Mouse (Mus musculus): ENCODE measurements around the gene Fbxw4. TPM values are rescaled to one million over a fixed set of nuclear protein-coding genes. Genes with fewer than 3 reads are reported as not detected.
"Not testable (repeated sequence)": the region's sequence is repeated elsewhere in the genome, so short reads cannot be mapped to it uniquely, and the experiment has no call there.

Fbxw4 gene
- total RNA-seq, 1 experiment from 2014 or later: 39.4 TPM

DNA sequence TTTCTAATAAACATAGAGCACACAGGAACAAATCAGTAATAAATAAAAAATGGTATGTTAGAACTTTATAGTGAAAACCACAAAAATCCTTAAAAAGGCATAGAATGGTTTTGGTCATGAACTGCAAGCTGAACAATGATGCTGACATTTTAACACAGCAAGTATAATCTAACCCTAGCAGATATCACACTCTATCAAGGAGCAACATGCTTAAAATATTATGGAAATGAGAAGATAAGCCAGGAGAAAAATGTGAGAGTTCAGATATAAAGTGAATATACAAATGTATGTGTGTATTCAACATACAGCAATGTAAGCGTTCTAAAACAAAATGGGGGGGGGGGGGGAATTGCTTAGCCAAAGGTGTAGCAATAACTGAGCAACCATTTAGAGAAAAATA, 2.3 kb downstream of the Fbxw4 start:
- no peak for ATAC-seq (replicated peaks; ENCODE audit: low read depth, poor library complexity, severe bottlenecking)

DNA sequence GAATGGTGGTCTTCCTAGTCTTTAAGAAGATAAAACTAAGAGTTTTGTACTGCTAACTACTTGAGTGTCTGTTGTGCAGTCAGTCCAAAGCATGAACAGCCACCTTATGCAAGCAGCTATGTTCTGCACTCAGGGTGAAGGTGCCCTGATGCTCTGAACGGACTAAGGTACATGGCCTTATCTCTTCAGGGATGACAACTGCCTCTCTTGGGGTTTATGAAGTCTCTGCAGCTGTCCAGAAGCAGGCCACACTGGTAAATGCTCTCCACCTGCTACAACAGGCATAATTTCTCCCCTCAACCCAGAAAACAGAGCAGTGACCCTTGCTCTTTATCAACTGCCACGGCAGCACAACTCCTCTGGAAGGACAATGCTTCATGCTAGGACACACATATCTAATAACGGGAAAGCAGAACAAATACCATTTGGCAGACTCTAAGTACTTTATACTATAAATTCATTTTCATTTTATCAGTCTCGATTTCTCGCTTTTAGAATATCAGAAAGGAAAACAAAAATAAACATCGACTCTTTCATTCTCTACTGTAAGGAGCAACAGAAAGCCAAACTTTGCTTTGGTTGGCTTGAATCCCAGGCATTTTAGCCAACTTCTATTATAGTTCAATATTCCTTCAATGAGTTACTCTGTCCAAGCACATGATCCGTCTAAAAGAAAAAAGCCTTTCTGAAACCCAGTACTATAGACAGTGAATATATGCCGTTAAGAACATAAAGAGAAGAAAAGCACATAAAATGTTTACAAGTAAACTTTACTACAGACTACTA, 3.1 kb downstream of the Fbxw4 start:
- no peak for ATAC-seq (replicated peaks; ENCODE audit: low read depth, poor library complexity, severe bottlenecking)

- ATAC-seq (replicated peaks; ENCODE audit: low read depth, poor library complexity, severe bottlenecking): no peak
Observed at GRCm38 (mm10) chr19:45655870-45656269, 4.2 kb downstream of the Fbxw4 start.

- no peak for ATAC-seq (replicated peaks; ENCODE audit: low read depth, poor library complexity, severe bottlenecking)
Observed at GRCm38 (mm10) chr19:45653986-45654385, 6.1 kb downstream of the Fbxw4 start.

DNA sequence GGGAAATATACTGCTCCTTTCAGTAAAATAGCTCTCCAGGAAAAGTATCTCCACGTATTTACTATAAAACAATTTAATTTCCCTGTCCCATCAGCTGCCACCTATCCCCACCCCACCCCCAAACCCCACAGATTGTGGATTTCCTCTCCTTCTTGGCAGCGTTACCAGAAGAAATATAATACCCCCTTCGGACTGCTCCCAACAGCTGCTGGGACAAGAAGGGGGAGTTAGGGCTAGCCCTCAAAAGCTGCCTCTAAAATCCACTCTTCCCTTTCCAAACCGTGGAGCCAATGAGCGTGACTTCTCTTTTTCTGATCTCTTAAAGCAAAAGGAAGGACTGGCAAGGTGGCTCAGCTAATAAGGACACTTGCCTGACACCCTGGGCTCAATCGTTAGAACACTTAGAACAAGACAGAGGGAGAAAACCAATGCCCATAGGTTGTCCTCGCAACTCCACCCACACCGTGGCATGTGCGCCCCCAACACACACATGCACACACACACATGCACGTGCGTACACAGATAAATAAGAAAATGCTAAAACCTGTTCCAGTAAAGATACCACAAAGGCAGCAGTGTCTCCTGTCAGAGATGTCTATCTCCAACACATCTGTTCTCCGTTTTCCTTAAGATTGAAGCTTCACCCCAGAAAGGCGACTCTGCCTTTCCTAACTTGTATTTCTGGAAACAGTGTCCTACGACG, 7.7 kb downstream of the Fbxw4 start:
- peak; percentile 82 for ATAC-seq (replicated peaks; ENCODE audit: low read depth, poor library complexity, severe bottlenecking)

GRCm38 (mm10) chr19:45651524-45651923, 8.6 kb downstream of the Fbxw4 start:
- ATAC-seq (replicated peaks; ENCODE audit: low read depth, poor library complexity, severe bottlenecking): no peak

- ATAC-seq (replicated peaks; ENCODE audit: low read depth, poor library complexity, severe bottlenecking): no peak
Observed at GRCm38 (mm10) chr19:45649776-45650175, 10.3 kb downstream of the Fbxw4 start.

DNA sequence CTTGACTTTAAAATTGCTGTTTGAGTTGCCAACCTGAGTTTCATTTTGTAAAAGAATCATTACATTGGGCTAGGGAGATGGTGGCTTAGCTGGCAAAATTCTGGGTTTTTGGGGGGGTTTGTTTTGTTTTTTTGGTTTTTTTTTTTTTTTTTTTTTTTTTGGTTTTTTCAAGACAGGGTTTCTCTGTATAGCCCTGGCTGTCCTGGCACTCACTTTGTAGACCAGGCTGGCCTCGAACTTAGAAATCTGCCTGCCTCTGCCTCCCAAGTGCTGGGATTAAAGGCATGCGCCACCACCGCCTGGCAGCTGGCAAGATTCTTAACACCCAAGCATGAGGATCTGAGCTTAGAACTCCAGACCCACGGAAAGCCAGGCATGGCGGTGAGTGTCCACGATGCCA, 11.6 kb downstream of the Fbxw4 start:
- not testable (repeated sequence) for ATAC-seq (replicated peaks; ENCODE audit: low read depth, poor library complexity, severe bottlenecking)

GRCm38 (mm10) chr19:45646866-45647265, 13.2 kb downstream of the Fbxw4 start:
- ATAC-seq (replicated peaks; ENCODE audit: low read depth, poor library complexity, severe bottlenecking): no peak

DNA sequence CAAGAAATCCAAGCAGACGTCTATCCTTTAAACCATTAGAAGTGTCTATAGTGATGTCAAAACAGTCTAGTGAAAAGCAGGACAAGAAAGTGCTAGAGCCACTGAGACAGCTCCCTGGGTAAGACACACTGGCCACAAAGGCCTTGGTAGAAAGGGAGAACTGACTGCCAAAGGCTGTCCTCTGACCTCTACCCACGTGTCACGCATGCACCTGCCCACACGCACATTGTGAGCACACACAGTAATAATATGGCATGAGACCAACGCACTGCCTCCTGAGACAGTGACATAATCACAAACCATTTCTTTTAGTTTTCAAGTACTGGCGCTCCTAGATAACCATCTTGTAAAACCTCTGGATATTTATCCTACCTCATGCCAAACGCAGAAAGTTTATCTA, 19.4 kb downstream of the Fbxw4 start:
- no peak for ATAC-seq (replicated peaks; ENCODE audit: low read depth, poor library complexity, severe bottlenecking)

GRCm38 (mm10) chr19:45635960-45636359, 24.2 kb downstream of the Fbxw4 start:
- ATAC-seq (replicated peaks; ENCODE audit: low read depth, poor library complexity, severe bottlenecking): no peak

DNA sequence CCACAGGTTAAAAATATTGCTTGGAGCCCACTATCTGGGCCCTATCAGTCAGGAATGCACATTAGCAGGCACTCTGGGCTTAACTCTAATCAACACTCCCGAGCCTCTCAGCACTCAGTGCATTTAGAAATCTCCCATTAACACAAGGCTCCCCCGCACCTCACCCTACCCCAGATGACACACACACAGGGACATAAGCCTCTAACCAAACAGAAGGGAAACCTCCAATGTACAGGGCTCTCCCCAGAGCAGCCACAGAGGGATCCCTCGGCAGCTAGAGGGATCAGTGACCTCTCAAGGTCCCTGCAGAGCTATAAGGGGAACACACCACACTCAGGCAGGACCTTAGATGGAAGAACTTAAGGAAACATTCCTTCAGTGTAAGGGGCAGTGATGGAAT, 28.5 kb downstream of the Fbxw4 start:
- ATAC-seq (replicated peaks; ENCODE audit: low read depth, poor library complexity, severe bottlenecking): no peak

- peak; percentile 95 for ATAC-seq (replicated peaks; ENCODE audit: low read depth, poor library complexity, severe bottlenecking)
Observed at GRCm38 (mm10) chr19:45630953-45631352, 29.2 kb downstream of the Fbxw4 start.

GRCm38 (mm10) chr19:45629219-45629618, 30.9 kb downstream of the Fbxw4 start:
- ATAC-seq (replicated peaks; ENCODE audit: low read depth, poor library complexity, severe bottlenecking): 0 out of 2 replicates have a peak, but pooled peaks have one; percentile 50

GRCm38 (mm10) chr19:45628649-45629048, 31.5 kb downstream of the Fbxw4 start:
- no peak for ATAC-seq (replicated peaks; ENCODE audit: low read depth, poor library complexity, severe bottlenecking)

- no peak for ATAC-seq (replicated peaks; ENCODE audit: low read depth, poor library complexity, severe bottlenecking)
Observed at GRCm38 (mm10) chr19:45627036-45627435, 33.1 kb downstream of the Fbxw4 start.

- no peak for ATAC-seq (replicated peaks; ENCODE audit: low read depth, poor library complexity, severe bottlenecking)
Observed at GRCm38 (mm10) chr19:45623710-45624109, 36.4 kb downstream of the Fbxw4 start.

DNA sequence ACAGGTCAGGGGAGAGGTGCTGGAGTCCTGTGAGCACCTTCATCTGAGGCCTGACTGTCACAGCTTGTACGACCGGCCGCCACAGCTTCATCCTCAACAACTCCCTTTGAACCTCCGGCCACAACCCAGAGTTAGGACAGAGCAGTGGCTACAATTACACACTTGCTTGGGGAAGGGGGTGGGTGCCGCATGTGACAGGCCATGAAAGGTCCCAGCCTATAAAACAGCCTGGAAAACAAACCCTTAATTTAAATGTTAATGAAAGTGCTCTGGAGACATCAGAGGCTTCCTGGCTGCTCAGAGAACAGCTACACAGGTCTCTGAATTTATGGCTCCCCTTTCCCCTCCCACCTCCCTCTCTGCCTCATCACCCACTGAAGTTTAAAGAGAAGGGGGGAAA, 38.0 kb downstream of the Fbxw4 start:
- ATAC-seq (replicated peaks; ENCODE audit: low read depth, poor library complexity, severe bottlenecking): no peak

- no peak for ATAC-seq (replicated peaks; ENCODE audit: low read depth, poor library complexity, severe bottlenecking)
Observed at GRCm38 (mm10) chr19:45621061-45621460, 39.1 kb downstream of the Fbxw4 start.

- no peak for ATAC-seq (replicated peaks; ENCODE audit: low read depth, poor library complexity, severe bottlenecking)
Observed at GRCm38 (mm10) chr19:45619744-45620501, 40.2 kb downstream of the Fbxw4 start.

- ATAC-seq (replicated peaks; ENCODE audit: low read depth, poor library complexity, severe bottlenecking): no peak
Observed at GRCm38 (mm10) chr19:45618184-45618583, 41.9 kb downstream of the Fbxw4 start.
